19 mouse cellular contexts compared by ENCODE assay signal in the genomic region with DNA sequence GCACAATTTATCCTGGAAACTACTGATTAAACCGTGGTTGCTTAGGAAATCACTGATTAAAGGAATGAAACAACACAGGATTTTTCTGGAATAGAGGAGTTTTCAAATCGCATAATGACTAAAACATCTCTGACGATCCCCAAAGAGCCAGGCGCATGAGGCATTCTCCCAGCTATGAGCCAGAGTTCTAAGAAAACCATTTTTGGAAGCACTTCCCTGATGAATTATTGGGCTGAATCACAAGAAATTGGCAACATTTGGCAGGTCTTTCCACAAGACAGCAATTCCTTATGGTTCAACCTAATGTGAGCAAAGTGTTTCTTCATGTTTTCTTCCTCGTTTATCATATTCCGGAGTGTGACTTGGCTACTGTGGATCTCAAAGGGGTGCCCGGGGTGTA.
DNase-seq lines count a peak whose midpoint lies in the region; ATAC-seq and TF ChIP-seq lines count a peak whose summit lies in the region.
"Had no signal": no experiment of that assay in that cellular context is flagged by ENCODE, and none has a peak within 500 bp of the region (broad histone marks: within the 10 kb centered on the region; RNA-seq: fewer than 3 reads in every experiment).

No protein-coding gene starts in this region.

- no peak overlapping the region for H3K4me2 ChIP-seq in embryonic facial prominence, embryonic 15.5 days (replicated peaks)
- H3K4me2 ChIP-seq: heart, embryonic 11.5 days; liver, embryonic 11.5 days; lung, embryonic 15.5 days; neural tube, embryonic 12.5 days had no signal

- no peak for TF ChIP-seq CTCF in layer of hippocampus, adult 2 months (conservative IDR thresholded peaks at IDR 0.05)

- ATAC-seq in frontal cortex, adult (ENCODE audit: low TSS enrichment), result peak; percentile 78
- ATAC-seq in embryonic facial prominence, embryonic 15.5 days (ENCODE audit: insufficient number of reproducible peaks, low FRiP score, low TSS enrichment, low read depth), result no peak
- ATAC-seq: inflammation-experienced regulatory T-cells, adult 6 months had no signal

- no peaks in the 10 kb centered on the region for H3K27me3 ChIP-seq in embryonic facial prominence, embryonic 15.5 days
- H3K27me3 ChIP-seq: lung, embryonic 15.5 days; neural tube, embryonic 12.5 days had no signal

- no peak overlapping the region for H3K9ac ChIP-seq in embryonic facial prominence, embryonic 15.5 days
- H3K9ac ChIP-seq: lung, embryonic 15.5 days; neural tube, embryonic 12.5 days had no signal

- H3K4me3 ChIP-seq in layer of hippocampus, adult 2 months, result no peak overlapping the region
- no peak overlapping the region for H3K4me3 ChIP-seq in embryonic facial prominence, embryonic 15.5 days (replicated peaks)
- H3K4me3 ChIP-seq: erythroblast, embryonic 14.5 days; hindbrain, embryonic 10.5 days; lung, embryonic 15.5 days; neural tube, embryonic 12.5 days had no signal

- H3K4me1 ChIP-seq in embryonic facial prominence, embryonic 15.5 days, result peaks cover 15% of the 10 kb centered on the region
- H3K4me1 ChIP-seq: hindbrain, embryonic 10.5 days; lung, embryonic 15.5 days; neural tube, embryonic 12.5 days had no signal

- no peaks in the 10 kb centered on the region for H3K9me3 ChIP-seq in embryonic facial prominence, embryonic 15.5 days (replicated peaks)
- H3K9me3 ChIP-seq: lung, embryonic 15.5 days; neural tube, embryonic 12.5 days had no signal

- no peak for DNase-seq in frontal cortex, postnatal 10 days (ENCODE audit: low spot score in 2 of 2)
- peak in 1 of 2 experiments; percentile 64 for DNase-seq in layer of hippocampus, adult 2 months (ENCODE audit: low spot score in 2 of 2)
- no peak for DNase-seq in layer of hippocampus, postnatal 25 days (ENCODE audit: extremely low spot score in 1 of 2, low spot score in 1 of 2)
- DNase-seq in adipocyte (ENCODE audit: low spot score), result peak; percentile 57
- DNase-seq in kidney, adult 11 months, result no peak
- DNase-seq in spleen, postnatal 4 days (ENCODE audit: low spot score in 2 of 2), result no peak
- DNase-seq: cerebellum, adult 8-10 months; layer of hippocampus, postnatal 36 days; thymus, postnatal 25 days had no signal

- 53% methylated on average over 7 of the region's 7 CpGs for WGBS in embryonic facial prominence, embryonic 15.5 days

- no peaks in the 10 kb centered on the region for H3K36me3 ChIP-seq in embryonic facial prominence, embryonic 15.5 days
- H3K36me3 ChIP-seq: G1E; hindbrain, embryonic 10.5 days; lung, embryonic 15.5 days; neural tube, embryonic 12.5 days had no signal

- H3K27ac ChIP-seq in layer of hippocampus, adult 2 months, result 0 out of 2 replicates have a peak overlapping the region, but pooled peaks have one; percentile 43
- H3K27ac ChIP-seq in embryonic facial prominence, embryonic 15.5 days (replicated peaks), result 0 out of 2 replicates have a peak overlapping the region, but pooled peaks have one; percentile 5
- H3K27ac ChIP-seq: hindbrain, embryonic 10.5 days; lung, embryonic 15.5 days; neural tube, embryonic 12.5 days had no signal
